Mouse (Mus musculus) right cerebral cortex, postnatal 14 days (tissue): ENCODE measurements at regions not wholly inside any gene's neighbourhood (a gene's known extent, or its start where the extent isn't known, plus 50 kb on each side); places are given as distances from the start of the nearest gene placed in this dataset.

Experiments used
- DNase-seq: peaks from one replicate; pipeline ENCODE4 v3.0.0; 2022

- DNase-seq: no peak
These were observed 181.1 kb downstream of the Wdr11 start for GRCm38 (mm10) chr7:129772540-129773331.

- DNase-seq: no peak
These were observed 182.7 kb downstream of the Wdr11 start for GRCm38 (mm10) chr7:129774261-129774861.

- DNase-seq: no peak
These were observed 183.5 kb downstream of the Wdr11 start for GRCm38 (mm10) chr7:129775189-129775588.

GRCm38 (mm10) chr7:129778842-129779421 lies 187.3 kb downstream of the Wdr11 start:
- DNase-seq: peak; percentile 33

- no peak for DNase-seq
These were observed 188.3 kb downstream of the Wdr11 start for GRCm38 (mm10) chr7:129779939-129780338.

GRCm38 (mm10) chr7:129781756-129782155 lies 190.1 kb downstream of the Wdr11 start:
- no peak for DNase-seq

GRCm38 (mm10) chr7:129784966-129785365 lies 193.3 kb downstream of the Wdr11 start:
- DNase-seq: no peak

- DNase-seq: no peak
These were observed 195.3 kb downstream of the Wdr11 start for GRCm38 (mm10) chr7:129787011-129787410.

GRCm38 (mm10) chr7:129787736-129788135 lies 196.1 kb downstream of the Wdr11 start:
- no peak for DNase-seq

GRCm38 (mm10) chr7:129789461-129789860 lies 197.8 kb downstream of the Wdr11 start:
- no peak for DNase-seq

- no peak for DNase-seq
These were observed 199.2 kb downstream of the Wdr11 start for GRCm38 (mm10) chr7:129790590-129791449.

GRCm38 (mm10) chr7:129791450-129791820 lies 199.8 kb downstream of the Wdr11 start:
- DNase-seq: no peak

- DNase-seq: no peak
These were observed 202.1 kb downstream of the Wdr11 start for GRCm38 (mm10) chr7:129793733-129794132.

GRCm38 (mm10) chr7:129794276-129794675 lies 202.6 kb downstream of the Wdr11 start:
- no peak for DNase-seq

GRCm38 (mm10) chr7:129798525-129798924 lies 206.9 kb downstream of the Wdr11 start:
- DNase-seq: no peak

- no peak for DNase-seq
These were observed 208.8 kb downstream of the Wdr11 start for GRCm38 (mm10) chr7:129800461-129800867.

GRCm38 (mm10) chr7:129801431-129801847 lies 209.8 kb downstream of the Wdr11 start:
- no peak for DNase-seq

GRCm38 (mm10) chr7:129802168-129802567 lies 210.5 kb downstream of the Wdr11 start:
- DNase-seq: no peak

GRCm38 (mm10) chr7:129805340-129805739 lies 213.7 kb downstream of the Wdr11 start:
- DNase-seq: no peak

GRCm38 (mm10) chr7:129810141-129810540 lies 218.5 kb downstream of the Wdr11 start:
- DNase-seq: no peak

- DNase-seq: no peak
These were observed 218.9 kb downstream of the Wdr11 start for GRCm38 (mm10) chr7:129810565-129810964.

- DNase-seq: no peak
These were observed 222.6 kb downstream of the Wdr11 start for GRCm38 (mm10) chr7:129814149-129814860.
